Mouse (Mus musculus) 3T3-L1 (cell line): ENCODE measurements around the gene Scn4a.
A peak's percentile ranks its signal among the peaks of the same experiment; 100 is the strongest.
"Not testable (repeated sequence)": the region's sequence is repeated elsewhere in the genome, so short reads cannot be mapped to it uniquely, and the experiment has no call there.

ENCODE experiments used
- DNase-seq: peaks from one replicate; pipeline ENCODE4 v3.0.0-alpha.2; 2015; ENCODE audit warnings: low read depth, low spot score

Gene Scn4a

DNA sequence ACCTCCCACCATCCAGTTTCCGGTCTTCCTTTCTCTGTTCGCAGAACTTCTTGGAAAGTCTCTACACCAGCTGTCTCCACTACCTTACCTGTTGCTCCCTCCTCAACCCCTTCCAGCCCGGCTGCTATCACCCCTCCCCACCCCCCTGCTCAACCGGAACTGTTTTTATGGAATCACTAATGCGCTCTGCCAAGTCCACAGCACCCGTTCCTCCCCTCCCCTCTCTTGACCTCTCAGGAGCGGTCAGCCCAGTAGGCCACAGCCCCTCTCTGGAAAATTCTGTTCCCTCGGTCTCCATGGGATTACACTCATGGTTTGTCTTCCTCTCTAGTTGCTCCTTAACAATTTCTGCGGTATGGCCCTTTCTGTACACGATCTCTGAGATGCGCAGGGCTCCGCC, at the start of gene Scn4a:
Gene Scn4a, minus strand, starts transcription at position 101 of the 400 bp plus-strand sequence.
- DNase-seq, result no peak

DNA sequence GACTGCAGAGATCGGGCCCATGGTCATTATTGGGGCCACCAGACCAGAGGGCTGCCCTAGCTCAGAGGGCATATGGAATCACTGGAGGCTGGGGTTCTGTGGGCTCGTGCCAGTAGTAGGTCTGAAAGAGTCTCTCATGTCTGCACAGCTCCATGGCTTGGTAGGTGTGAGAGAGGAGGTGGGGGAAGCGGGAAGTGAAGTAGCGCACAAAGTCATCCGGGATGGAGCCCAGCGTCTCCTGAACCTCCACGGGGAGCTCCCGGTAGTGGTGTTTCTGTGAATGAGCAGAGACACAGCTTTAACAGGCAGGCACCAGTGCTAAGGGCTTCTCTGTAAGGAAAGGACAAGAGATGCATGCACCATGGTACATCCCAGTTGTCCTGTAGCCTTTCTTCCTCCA, 45.4 kb upstream of the Scn4a start:
- no peak for DNase-seq

DNA sequence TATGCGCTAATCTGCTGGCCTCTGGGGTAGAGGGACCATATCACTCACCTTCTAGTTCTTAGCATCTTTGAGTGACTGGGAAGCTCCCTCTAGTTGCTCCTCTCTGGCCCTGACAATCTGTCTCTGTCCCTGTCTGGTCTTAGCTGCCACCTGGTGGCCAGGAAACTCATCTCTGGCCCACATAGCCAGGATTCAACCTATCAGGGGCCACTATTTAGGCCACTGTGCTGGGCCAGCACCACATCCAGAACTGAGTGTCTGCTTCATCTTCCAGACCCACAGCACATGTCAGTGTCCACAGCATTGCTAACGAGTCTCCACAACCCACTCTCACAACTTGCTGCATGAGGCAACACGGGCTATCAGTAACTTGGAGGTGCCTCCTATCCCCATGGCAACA, 44.6 kb upstream of the Scn4a start:
- peak; percentile 50 for DNase-seq

DNA sequence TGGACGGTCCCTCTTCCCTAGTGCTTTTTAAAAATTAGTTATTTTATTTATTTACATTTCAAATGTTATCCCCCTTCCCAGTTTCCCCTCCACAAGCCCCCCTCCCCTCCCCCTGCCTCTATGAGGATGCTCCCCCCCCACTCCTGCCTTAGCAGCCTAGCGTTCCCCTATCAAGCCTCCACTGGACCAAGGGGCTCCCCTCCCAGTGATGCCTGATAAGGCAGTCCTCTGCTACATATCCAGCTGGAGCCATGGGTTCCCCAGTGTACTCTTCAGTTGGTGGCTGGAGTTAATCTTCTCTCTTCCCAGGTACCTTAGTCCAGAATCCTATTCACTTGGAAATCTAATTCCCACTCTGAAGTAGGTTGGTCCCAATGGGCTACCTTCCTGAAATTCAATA, 41.0 kb upstream of the Scn4a start:
- DNase-seq, result not testable (repeated sequence)

DNA sequence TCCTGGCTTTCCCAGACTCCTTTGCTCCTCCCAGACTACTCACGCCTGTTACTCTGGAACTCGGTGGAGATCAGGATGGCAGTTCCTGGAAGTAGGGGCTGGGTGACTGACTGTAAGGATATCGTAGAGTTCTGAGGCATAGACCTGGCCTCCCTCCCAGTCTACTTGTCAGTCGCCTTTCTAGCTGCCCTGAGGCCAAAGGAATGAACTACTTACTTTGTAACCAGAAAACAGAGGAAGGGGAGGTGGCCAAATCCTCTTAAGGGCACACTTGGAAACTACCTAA, 40.2 kb upstream of the Scn4a start:
- peak; percentile 65 for DNase-seq

DNA sequence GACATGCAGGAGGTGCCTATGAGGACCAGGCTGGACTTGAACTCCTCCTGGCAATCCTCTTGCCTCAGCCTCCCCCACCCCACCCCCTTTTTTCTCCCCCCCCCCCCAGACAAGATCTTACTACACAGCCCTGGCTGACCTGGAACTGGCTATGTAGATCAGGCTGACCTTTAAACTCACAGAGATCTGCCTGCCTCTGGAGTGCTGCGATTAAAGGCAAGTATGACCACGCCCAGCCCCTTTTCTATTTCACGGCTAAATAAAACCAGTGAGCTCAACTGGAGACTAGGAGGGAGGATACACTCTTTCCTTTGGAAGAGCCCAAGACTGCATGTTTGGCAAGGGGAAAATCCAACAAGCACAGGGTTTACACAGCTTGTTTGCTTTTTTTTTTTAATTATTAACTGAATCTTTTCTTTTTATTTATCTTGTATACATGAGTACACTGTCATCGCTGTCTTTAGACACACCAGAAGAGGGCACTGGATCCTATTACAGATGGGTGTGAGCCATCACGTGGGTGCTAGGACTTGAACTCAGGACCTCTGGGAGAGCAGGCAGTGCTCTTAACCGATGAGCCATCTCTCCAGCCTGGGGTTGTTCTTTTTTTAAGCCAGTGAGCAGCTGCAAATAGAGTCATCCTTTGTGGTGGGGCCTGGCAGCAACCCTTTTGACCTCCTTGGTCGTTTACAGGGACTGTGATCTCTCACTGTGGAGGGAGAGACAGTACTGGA, 39.7 kb upstream of the Scn4a start:
- peak; percentile 12 for DNase-seq

DNA sequence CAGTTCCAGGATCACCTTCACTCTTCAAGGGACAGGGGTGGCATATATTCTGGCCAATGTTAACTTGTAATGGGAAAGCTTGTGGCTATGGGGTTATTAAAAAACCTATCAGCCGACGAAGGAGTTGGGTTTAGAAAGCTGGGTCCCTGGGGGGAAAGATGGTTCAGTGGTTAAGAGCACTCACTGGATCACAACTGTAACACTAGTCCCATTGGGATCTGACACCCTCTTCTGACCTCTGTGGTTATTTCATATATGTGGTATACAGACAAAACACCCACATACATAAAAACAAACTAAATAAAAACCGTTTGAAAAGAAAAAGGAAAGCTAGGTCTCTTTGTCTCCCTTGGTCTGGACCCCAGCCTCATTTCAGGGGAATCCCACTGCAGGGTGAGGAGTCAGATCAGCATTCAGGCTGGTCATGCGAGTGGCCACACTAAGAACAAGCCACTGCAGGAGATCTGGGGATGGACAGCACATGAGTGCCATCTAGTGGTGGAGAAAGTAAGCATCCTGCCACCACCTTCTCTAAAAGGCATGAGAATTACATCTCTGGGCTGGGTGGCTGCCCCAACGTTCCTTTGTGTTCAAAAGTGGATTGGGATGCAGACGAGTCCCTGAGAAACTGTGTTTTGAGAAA, 38.6 kb upstream of the Scn4a start:
- peak; percentile 91 for DNase-seq

DNA sequence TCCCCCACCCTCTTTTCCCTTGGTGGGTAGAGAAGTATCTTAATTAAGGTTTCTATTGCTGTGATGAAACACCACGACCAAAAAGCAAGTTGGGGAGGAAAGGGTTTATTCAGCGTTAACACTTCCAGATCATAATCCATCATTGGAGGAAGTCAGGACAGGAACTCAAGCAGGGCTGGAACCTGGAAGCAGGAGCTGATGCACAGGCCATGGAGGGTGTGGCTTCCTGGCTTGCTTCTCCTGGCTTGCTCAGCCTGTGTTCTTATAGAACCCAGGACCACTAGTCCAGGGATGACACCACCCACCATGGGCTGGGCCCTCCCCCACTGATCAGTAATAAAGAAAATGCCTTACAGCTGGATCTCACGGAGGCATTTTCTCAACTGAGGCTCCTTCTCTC, 37.7 kb upstream of the Scn4a start:
- DNase-seq, result no peak

DNA sequence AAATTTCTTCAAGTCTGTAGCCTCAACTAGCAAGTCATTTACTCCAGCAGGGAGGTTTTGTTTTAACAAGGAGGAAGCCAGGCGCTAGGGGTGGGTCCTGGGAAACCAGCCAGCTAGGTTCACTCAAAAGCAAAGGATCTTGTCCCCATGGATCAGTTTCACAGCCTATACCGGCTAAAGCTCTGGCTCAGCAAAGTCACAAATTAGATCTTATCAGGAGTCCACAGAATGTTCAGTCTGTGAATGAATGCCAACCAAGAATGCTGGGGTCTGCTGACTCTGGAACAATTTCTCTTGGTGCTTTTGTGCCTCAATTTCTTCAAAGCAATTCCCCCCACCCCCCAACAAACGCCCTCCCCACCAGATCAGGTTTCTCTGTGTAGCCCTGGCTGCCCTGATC, 36.5 kb upstream of the Scn4a start:
- no peak for DNase-seq

DNA sequence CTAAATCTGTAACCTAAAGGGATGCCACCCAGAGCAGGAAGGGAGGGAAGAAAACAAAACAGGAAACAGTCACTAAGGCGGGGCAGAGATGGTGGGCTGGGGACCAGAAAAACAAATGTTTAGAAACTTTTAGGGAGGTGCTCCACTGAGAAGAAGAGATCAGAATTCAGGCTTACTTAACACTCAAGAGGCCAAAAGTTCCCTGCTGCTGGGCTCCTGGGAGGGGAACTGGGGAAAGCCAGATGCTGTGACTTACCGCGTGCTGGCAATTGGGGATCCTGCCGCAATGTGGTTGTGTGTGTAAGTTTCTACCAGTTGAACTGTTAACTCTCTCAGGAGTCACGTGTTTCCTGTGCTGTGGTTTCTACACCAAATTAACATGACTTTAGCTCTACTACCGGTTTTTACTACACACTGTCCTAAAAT, 34.7 kb upstream of the Scn4a start, which contains the start of gene Icam2:
Gene Icam2, minus strand, starts transcription at position 285 of the 426 bp plus-strand sequence.
- no peak for DNase-seq

DNA sequence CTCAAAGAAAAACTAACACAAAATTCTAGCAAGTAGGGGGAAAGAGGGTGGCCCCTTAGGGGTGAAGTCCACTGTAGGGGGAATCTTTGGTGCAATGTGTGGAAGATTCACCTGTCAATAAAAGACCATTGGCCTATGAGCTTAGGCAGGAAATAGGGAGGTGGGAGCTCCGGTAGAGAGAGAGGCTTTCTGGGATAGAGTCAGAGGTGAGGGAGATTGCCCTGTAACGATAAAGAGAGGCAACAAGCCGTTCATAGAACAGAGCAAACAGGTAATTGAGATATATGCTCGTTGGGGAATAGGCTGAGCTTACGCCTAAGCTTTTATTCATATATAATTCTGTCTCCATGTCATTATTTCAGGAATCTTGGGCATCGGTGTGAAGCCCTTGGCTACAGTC, 33.9 kb upstream of the Scn4a start:
- DNase-seq, result no peak

DNA sequence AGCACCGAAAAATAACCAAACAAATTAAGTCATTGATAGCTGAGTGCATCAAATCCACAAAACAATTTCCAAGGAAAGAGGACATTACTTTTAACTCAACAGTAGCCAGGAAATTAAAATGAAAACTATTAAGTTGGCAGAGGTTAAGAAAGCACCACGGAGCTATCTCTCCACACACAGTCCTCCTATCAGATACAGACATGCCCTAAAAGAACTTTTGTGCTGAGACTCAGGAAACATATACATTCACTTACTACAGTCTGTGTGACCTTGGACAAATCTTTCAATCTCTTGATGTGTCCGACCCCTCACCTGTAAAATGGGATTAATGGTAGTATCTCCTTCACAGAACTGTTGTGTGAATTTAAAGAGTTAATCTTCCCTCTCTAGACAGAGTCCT, 33.3 kb upstream of the Scn4a start:
- DNase-seq, result no peak

DNA sequence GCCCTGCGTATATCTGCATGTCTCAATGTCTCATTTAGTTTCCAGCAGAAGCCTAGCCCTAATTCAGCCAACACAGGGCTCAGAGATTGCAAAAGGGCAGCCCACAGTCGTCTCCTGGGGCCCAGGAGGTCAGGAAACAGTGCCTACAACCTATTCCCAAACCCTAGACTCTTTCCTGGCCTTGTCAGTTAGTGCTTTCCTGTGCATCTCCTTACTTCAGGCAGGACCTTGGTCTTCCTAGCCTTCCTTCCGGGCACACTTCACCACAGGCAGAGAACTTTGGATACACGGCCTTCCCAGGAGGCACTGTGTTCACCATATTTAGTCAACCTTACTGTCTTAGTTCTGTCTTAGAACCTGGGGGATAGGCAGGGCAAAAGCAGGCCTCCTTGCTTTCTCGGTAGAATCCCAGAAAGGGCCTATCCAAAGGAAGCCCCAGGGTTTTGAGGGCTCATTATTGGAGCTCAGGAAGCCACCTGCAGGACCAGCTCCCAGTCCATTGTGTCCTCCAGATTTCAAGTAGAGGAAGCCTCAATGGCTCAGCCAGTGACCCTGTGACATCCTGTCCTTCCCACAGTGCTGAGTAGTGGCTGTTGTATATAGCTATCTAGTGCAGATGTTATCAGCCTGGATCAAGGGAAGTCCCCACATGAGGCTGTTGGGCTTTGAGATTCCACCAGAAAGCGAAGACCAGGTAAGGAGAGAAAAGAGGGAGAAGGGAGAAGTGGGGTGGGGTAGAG, 30.1 kb upstream of the Scn4a start:
- DNase-seq, result no peak

DNA sequence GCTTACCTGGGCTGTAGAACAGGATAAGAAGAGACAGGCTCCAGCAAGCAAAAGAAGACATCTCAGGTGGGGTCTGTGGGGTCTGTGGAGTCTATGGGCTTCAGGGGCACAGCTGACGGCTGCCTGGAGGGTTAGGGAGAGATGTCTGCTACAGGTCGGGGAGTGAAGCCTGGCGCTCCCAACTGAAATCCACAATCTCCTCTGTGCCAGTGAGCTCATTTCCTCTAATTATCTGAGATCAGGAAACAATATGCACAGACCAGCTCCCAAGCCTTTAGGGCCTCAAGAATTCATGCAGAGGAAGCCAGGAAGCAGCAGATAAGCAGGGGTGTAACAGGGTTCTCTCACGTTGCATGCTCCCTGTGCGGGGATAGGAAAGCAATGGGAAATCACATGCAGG, 29.3 kb upstream of the Scn4a start:
- no peak for DNase-seq

DNA sequence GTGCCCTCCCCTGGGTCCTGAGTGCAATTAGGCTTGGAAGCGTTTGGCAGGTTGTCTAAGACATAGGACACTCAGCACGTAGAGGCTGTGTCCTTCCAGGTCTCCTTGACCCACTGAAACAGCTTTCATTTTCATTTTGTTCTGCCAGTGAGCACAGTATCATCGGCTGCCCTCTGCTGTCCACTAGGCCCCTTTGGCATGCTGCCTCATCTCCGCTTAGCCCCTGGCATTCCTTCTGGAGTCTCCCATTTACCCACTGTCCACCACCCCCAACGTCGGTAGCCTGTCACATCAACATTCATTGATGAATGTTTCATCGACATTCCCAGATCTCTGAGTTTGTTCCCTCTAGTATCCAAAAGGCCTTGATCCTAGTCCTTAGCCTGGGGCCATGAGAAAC, 28.8 kb upstream of the Scn4a start:
- no peak for DNase-seq

DNA sequence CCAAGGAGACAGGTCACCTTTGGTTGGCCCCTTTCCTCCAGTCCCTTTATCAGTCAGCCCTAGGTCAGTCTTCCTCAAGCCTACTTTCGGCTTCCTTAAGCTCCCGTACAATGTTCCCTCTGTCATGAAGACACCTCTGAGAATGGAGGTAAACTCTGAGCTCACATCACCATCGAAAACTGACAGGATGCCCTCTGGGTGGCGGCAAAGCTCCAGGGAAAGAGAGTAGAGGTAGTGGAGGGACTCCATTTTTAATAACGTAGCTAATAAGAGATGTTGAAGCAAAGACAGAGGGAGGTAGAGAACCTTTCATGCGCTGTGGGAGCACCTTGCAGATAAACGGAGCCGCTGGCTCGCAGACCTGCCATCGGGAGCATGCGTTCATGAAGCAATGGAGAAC, 27.9 kb upstream of the Scn4a start:
- DNase-seq, result peak; percentile 11

DNA sequence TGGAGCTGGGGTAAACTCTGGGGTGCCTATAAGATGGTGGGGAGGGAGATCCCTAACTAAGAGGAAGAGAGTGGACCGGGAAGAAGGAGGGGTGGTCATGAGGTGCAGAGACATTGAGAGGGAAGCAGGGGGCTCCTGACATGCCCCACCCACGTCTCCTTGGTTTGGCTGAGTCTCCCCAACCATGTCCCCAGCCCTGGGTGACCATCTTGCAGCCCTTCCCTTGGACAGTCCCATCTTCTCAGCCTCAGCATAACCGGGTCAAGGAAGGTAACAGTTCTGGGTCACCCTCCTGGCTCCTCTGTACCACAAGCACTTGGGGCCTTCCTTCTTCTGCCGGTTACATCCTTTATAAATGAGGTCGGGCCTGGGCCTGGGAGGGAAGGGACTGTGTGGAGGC, 21.9 kb upstream of the Scn4a start:
- DNase-seq, result no peak

DNA sequence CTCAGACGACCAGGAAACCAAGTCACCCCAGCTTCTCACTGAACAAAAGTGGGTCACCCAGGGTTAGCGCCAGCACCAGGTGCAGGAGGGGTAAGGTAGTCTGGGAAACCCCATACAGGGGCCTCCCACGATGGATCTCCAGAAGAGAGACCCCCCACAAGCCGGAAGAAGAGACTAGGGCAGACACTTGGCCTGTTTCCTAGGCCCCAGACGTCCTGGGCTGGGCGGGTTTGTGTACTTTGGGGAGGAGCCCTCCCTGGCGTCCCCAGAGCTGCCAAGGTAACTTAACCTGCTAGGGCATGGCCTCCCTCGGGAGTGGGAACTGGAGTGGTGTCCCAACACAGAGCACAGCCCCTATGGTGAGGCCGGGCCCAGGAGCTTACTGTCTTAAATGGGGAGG, 21.5 kb upstream of the Scn4a start:
- DNase-seq, result no peak

DNA sequence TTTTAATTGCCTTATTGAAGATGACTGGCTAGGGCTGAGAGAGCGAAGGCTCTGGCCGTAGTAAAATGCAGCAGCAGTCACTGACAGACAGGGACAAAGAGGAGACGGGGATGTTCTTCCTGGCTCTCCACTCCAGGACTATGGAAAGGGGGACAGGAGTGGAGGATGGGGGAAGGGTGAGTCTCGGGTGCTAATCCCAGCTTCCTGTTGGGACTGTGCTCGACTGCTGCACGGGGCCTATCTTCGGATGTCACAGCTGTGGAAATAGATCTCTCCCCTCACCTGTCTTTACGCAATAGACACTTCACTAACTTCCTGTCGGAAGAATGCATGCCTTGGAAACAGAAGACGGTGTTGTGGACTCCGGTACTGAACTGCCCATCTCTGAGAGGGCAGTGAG, 20.9 kb upstream of the Scn4a start:
- no peak for DNase-seq

DNA sequence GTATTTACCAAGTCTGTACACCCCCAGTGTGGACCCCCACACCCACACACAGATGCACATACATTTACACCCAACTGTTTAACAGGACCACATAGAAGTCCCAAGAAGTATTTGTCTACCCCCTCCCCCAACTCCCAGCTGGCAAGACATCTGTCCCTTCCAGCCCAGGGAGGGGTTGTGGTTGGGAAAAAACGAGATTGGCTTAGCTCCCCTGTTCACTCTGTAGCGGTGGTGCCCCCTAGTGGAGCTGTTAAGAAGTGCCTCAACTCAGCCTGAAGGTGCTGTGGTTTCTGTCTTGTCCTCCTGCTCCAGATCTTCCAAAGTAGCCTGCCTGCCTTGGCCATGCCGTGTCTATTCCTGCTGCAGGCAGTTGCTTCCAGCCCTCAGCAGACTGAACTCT, 13.2 kb upstream of the Scn4a start:
- peak; percentile 81 for DNase-seq

DNA sequence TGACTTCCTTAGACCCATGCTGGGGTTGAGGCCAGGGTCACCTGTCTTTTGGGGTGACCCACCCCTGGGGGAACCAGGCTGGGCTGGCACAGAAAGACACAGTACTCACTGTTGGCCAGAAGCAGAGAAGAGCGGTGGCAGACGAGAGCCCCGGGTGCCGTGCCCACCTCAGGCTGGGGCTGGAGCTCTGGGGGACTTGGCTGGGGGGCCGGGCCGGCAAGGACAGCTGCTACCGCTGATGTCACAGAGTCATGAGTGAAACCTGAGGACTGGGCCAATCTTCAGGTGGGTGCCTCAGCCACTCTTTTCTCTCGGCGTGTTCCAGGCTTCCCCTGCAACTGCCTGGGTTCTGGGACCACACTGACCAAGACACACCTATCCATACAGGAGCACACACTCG, 12.3 kb upstream of the Scn4a start, which contains the start of gene Prr29:
Gene Prr29, plus strand, starts transcription at position 107 of the 400 bp plus-strand sequence.
- DNase-seq, result no peak

DNA sequence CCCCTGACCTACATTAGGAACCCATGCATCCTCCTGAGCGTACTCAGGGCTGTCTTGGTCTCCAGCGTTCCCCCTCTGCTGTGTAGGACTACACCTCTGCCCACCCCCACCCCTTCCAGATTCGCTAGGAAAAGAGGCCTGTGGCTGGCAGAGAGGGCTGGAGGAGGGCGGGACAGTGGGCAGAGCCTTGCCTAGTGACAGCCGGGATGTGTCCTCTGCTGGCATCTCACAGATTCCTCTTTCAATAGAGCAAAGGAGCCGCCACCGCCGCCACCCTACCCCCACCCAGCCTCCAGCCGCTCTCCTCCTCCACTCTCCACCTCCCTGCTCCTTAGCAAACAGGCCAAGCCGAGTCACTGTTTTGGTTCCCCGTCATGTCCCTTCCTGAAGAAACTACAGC, 11.6 kb upstream of the Scn4a start:
- no peak for DNase-seq

DNA sequence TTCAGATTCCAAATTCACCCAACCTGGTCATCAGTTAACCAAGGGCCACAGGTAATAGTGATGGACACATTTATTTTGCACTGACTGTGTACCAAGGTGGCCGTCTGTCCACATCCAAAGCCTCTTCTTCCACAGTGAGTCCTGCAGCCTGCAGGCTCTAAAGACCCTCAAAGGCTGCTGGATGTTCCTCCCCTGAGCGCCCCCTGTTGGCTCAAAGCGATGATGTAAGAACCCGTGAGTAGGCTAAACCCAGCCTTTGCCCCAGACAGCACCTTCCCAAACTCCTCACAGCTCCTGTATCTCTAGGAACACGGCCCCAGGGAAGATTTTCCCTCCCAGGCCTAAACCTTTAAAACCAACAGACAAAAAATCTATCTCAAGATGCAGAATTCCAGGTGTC, 6.3 kb upstream of the Scn4a start:
- DNase-seq, result peak; percentile 10
